Mouse (Mus musculus): Measurements from ENCODE around the gene Rcbtb2.

DNA sequence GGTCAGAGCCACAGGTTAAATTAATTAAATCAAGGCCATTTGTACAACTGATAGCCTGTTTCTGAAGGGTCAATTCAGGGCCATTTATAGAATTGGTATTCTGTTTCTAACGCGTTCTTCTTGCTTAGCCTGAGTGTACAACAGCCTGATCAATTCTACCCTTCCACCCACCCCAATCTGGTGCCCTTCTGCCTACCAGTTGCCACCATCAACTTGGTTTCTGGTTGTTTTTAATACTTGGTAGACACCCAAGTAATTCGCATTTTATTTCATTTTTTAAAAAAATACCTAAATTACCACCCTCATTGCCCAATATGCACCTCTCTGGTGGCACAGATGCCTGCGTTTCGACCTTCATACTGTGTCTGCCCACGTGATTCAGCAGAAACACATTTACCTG, 17.9 kb upstream of the Rcbtb2 start:
- TF ChIP-seq GATA1 (IDR thresholded peaks at IDR 0.05; ENCODE audit: low read length) (no peak), TAL1 (IDR thresholded peaks at IDR 0.05; ENCODE audit: low read length) (no peak)

Data from erythroblast, embryonic 14.5 days (primary cell).